Mouse (Mus musculus) embryonic fibroblast, embryonic 13.5 days (primary cell): ENCODE results near the gene Cbx6.

Experiments
- CTCF ChIP-seq: IDR thresholded peaks from 2 replicates; pipeline ENCODE4 v1.5.1; 2011; ENCODE audit warnings: mild to moderate bottlenecking, control low read depth, low read length, moderate library complexity, borderline replicate concordance; ENCODE audit not compliant: insufficient read depth
- POLR2A ChIP-seq: IDR thresholded peaks from 2 replicates; pipeline ENCODE4 v1.6.1; 2011; ENCODE audit warnings: low read depth, mild to moderate bottlenecking, control low read depth, low read length, moderate library complexity

GRCm38 (mm10) chr15:79840281-79840680 is 5.8 kb upstream of the Cbx6 start:
- TF ChIP-seq POLR2A (no peak), CTCF (no peak)
